Mouse (Mus musculus) megakaryocyte progenitor cell, adult 5-6 weeks (primary cell): ENCODE results near the gene Pitpnb. TPM values are rescaled to one million over a fixed set of nuclear protein-coding genes. Genes with fewer than 3 reads are reported as not detected.

Experiments used
- ATAC-seq: replicated peaks from 2 replicates; pipeline ENCODE4 v1.8.0; 2016; ENCODE audit warnings: mild to moderate bottlenecking, moderate TSS enrichment, inconsistent platforms; ENCODE audit not compliant: poor library complexity
- total RNA-seq, 2 experiments: library from RNA; stranded (forward) in 1 of 2; stranded (reverse) in 1 of 2; fragments of 157-497, 149-512 nt in 1 of 2; fragments of 200-1000 nt in 1 of 2; gene quantifications; 2 replicates each; pipeline versions ENCODE4 v1.2.3 to v1.2.4; 2015 to 2017

Pitpnb gene
- total RNA-seq, 2 experiments from 2014 or later = 15.8 to 65.0 TPM

- no peak for ATAC-seq
Observed at GRCm38 (mm10) chr5:111419121-111419881, 88.7 kb downstream of the Pitpnb start.

- ATAC-seq = no peak
Observed at GRCm38 (mm10) chr5:111420011-111420691, 89.6 kb downstream of the Pitpnb start.

- no peak for ATAC-seq
Observed at GRCm38 (mm10) chr5:111420896-111421295, 90.3 kb downstream of the Pitpnb start.

- no peak for ATAC-seq
Observed at GRCm38 (mm10) chr5:111421424-111421823, 90.9 kb downstream of the Pitpnb start.

GRCm38 (mm10) chr5:111422058-111422800, 91.7 kb downstream of the Pitpnb start:
- no peak for ATAC-seq

- no peak for ATAC-seq
Observed at GRCm38 (mm10) chr5:111423011-111423410, 92.4 kb downstream of the Pitpnb start.

GRCm38 (mm10) chr5:111423616-111424015, 93.1 kb downstream of the Pitpnb start:
- no peak for ATAC-seq

- ATAC-seq = no peak
Observed at GRCm38 (mm10) chr5:111425813-111426212, 95.2 kb downstream of the Pitpnb start.

GRCm38 (mm10) chr5:111426249-111426648, 95.7 kb downstream of the Pitpnb start:
- no peak for ATAC-seq

GRCm38 (mm10) chr5:111428882-111429281, 98.3 kb downstream of the Pitpnb start:
- ATAC-seq = no peak

GRCm38 (mm10) chr5:111429726-111430125, 99.2 kb downstream of the Pitpnb start:
- no peak for ATAC-seq

- peak; percentile 13; the same call in 1 of the 2 replicates for ATAC-seq
Observed at GRCm38 (mm10) chr5:111431007-111431730, 100.6 kb downstream of the Pitpnb start.

GRCm38 (mm10) chr5:111432842-111433241, 102.3 kb downstream of the Pitpnb start:
- peak; percentile 69 for ATAC-seq

GRCm38 (mm10) chr5:111434342-111434842, 103.8 kb downstream of the Pitpnb start:
- ATAC-seq = no peak

- peak; percentile 53 for ATAC-seq
Observed at GRCm38 (mm10) chr5:111436260-111436659, 105.7 kb downstream of the Pitpnb start.

GRCm38 (mm10) chr5:111437205-111437604, 106.6 kb downstream of the Pitpnb start:
- ATAC-seq = no peak

Other genes starting within 250 kb of the Pitpnb start
- gene Mn1, start 86.6 kb downstream of the Pitpnb start, total RNA-seq (2015) = 0.05 and 0.59 TPM in 2 replicates
- gene Mn1, start 86.6 kb downstream of the Pitpnb start, total RNA-seq (2017) = 0.04 and 0.51 TPM in 2 replicates